Mouse (Mus musculus) midbrain, embryonic 10.5 days (tissue): ENCODE data around the gene Hook2. TPM values are rescaled to one million over a fixed set of nuclear protein-coding genes. Genes with fewer than 3 reads are reported as not detected.

Experiments used
- DNase-seq: peaks from one replicate; pipeline ENCODE4 v3.0.0-alpha.2; 2017; ENCODE audit warnings: low spot score
- H3K27ac ChIP-seq: fragments of 300-500 bp; sonication (generic); replicated peaks from 2 replicates; pipeline ENCODE4 v1.5.1; 2016; ENCODE audit warnings: mild to moderate bottlenecking
- H3K27me3 ChIP-seq: fragments of 300-500 bp; sonication (generic); 2 replicates; pipeline ENCODE4 v1.6.1; 2016; ENCODE audit warnings: low read depth, mild to moderate bottlenecking; ENCODE audit not compliant: poor library complexity, severe bottlenecking
- H3K36me3 ChIP-seq: fragments of 300-500 bp; sonication (generic); 2 replicates; pipeline ENCODE4 v1.6.1; 2016; ENCODE audit warnings: mild to moderate bottlenecking, moderate library complexity
- H3K4me1 ChIP-seq: fragments of 300-500 bp; sonication (generic); 2 replicates; pipeline ENCODE4 v1.6.1; 2016
- H3K4me3 ChIP-seq: fragments of 300-500 bp; sonication (generic); 2 replicates; pipeline ENCODE4 v1.5.1; 2016; ENCODE audit warnings: mild to moderate bottlenecking, moderate library complexity
- H3K9me3 ChIP-seq: fragments of 300-500 bp; sonication (generic); replicated peaks from 2 replicates; pipeline ENCODE4 v1.6.1; 2016; ENCODE audit warnings: mild to moderate bottlenecking
- WGBS: fragments of 180-500 bp; shearing (Covaris S2); methylation state at CpG from one replicate; pipeline ENCODE4 v1.1.7; 2016; 5-methylcytosine and 5-hydroxymethylcytosine counted together
- polyA plus RNA-seq: library from polyadenylated mRNA; unstranded; fragments of >200 nt; fragmentation: Nextera tagmentation; extraction: Ambion mirVana; gene quantifications from 2 replicates; pipeline ENCODE4 v1.2.1, GENCODE M21; 2016

The Hook2 gene
- polyA plus RNA-seq, 1 experiment from 2014 or later, result 18.2 TPM

DNA sequence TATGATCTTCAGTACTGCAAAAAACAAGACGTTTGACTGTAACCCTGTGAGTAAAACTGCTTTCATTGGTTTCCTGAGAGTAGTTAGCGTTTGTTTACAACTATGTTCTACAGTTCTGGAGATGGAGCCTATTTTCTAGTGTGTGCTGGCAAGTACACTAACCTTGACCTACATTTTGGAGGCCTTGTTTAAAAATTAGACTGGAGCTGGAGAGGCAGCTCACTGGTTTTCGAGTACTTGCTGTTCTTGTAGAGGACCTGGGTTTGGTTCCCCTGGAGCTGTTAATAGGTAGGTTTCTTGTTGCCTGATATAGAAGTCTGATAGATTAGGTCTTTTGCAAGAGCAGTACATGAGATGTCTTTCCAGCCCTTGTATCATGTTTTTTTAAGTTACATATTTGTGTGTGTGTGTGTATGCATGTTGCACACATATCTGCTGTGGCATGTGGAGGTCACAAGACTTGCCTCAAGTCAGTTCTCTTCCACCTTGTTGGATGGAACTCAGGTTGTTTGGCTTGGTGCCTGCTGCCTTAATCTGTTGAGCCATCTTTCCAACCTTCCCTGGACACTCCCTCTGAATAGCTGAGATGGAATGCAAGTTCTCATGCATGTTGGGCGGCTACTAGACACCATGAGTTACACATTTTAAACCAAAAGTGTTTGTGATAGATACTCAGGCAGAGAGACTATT, 42.4 kb downstream of the Hook2 start:
- Histone ChIP-seq H3K9me3 (no peaks in the 10 kb centered on the region), H3K27ac (no peak overlapping the region), H3K36me3 (peaks cover 57% of the 10 kb centered on the region), H3K4me3 (no peak overlapping the region), H3K4me1 (peaks cover 37% of the 10 kb centered on the region), H3K27me3 (no peaks in the 10 kb centered on the region)
- 88% methylated on average over 4 of the region's 4 CpGs for WGBS
- no peak for DNase-seq

DNA sequence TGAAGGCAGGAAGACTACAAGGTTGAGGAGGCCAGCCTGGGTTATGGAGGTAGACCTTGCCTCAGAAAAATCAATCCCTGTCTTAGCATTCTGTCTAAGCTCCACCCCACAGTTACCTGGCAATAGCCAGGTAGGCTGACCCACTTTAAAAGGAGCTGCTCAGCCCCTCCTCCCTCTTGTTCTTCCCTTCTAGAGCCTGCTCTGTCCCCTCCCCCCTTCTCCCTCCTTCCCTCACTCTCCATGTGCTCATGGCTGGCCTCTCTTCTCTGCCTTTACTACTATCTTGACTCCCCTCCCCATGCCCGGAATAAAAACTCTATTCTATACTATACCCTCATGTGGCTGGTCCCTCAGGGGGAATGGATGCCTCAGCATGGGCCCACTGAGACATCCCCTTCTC, 43.5 kb downstream of the Hook2 start:
- WGBS, result 71% methylated on average over 1 of the region's 1 CpGs
- peaks cover 37% of the 10 kb centered on the region for H3K4me1 ChIP-seq
- no peaks in the 10 kb centered on the region for H3K27me3 ChIP-seq
- peaks cover 53% of the 10 kb centered on the region for H3K36me3 ChIP-seq
- no peaks in the 10 kb centered on the region for H3K9me3 ChIP-seq
- H3K27ac ChIP-seq, result no peak overlapping the region
- DNase-seq, result no peak
- no peak overlapping the region for H3K4me3 ChIP-seq

DNA sequence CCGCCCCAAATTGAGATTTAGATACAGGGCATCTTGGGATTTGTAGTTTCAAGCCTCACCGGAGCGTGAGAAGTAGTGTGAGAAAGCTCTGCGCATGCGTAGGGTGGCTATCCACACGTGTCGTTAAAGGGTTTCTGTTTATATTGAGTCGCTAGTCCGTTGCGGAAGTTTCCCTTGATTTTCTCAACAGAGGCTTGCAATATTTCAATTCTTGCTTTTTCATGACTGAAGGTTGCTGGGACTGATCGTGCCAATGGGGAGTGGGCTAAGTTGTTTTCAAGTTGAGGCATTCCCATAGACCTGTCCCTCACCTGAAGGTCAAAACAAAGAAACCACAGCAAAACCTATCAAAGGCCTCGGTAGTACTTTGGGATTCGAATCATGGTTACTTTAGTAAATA, 44.4 kb downstream of the Hook2 start:
- 0 out of 2 replicates have a peak overlapping the region, but pooled peaks have one; percentile 17 for H3K27ac ChIP-seq
- 4% methylated on average over 13 of the region's 13 CpGs for WGBS
- no peaks in the 10 kb centered on the region for H3K9me3 ChIP-seq

DNA sequence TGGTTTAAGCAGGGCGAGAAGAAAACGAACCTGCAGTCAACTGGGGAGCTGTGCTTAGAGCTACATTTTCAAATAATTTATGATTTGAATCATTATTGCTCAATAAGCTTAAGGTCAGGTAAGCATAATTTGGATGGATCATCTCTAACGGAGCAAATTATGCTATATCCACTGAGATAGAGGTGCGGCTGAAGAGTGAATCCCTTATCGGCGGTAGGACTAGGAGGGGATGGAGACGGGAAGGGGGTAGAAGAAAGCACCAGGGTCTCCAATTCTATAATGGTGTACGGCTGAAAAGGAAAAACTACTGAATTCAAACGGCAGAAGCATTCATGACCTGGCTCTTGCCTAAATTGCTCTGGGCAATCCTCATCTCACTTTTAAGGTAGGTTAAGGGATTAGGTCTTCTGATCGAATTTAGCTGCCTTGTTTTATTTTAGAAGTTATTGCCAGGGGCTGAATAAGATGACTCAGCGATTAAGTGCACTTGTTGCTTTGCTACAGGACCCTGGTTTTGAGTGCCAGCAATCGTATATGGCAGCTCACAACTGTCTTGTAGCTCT, 44.8 kb downstream of the Hook2 start:
- DNase-seq, result no peak
- Histone ChIP-seq H3K27ac (peak overlapping the region; percentile 99), H3K4me3 (peak overlapping the region; percentile 76), H3K9me3 (no peaks in the 10 kb centered on the region), H3K27me3 (no peaks in the 10 kb centered on the region), H3K4me1 (peaks cover 38% of the 10 kb centered on the region), H3K36me3 (peaks cover 49% of the 10 kb centered on the region)
- 8% methylated on average over 12 of the region's 12 CpGs for WGBS

More for the DNA sequence above, 44.4 kb downstream of the Hook2 start:
- DNase-seq, result peak; percentile 75
- no peaks in the 10 kb centered on the region for H3K27me3 ChIP-seq
- peak overlapping the region; percentile 76 for H3K4me3 ChIP-seq
- H3K4me1 ChIP-seq, result peaks cover 38% of the 10 kb centered on the region
- H3K36me3 ChIP-seq, result peaks cover 49% of the 10 kb centered on the region

DNA sequence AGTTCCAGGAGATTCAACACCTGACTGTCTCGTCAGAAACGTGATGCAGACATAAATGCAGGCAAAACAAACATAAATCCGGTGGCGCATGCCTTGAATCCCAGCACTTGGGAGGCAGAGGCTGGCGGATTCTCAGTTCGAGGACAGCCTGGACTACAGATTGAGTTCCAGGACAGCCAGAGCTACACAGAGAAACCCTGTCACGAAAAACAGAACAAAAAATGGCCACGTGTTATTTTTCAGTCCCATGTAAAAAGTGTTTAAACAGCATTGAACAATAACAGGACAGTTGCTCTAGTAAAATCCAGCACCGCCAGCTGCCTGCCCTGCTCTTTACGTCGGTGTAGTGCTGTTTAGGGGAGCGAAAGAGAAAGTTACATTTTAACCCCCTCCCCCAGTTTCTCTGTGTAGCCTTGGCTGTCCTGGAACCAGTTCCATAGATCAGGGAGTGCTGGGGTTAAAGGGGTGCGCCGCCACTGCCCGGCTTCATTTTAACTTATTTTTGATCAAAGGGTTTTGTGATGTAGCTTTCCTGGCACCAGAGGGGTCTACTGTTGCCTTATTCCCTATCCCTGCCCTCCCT, 45.4 kb downstream of the Hook2 start:
- Histone ChIP-seq H3K4me1 (peaks cover 38% of the 10 kb centered on the region), H3K27me3 (no peaks in the 10 kb centered on the region), H3K4me3 (peak overlapping the region; percentile 76), H3K36me3 (peaks cover 49% of the 10 kb centered on the region), H3K27ac (peak overlapping the region; percentile 99), H3K9me3 (no peaks in the 10 kb centered on the region)
- DNase-seq, result peak; percentile 40
- WGBS, result 1% methylated on average over 15 of the region's 15 CpGs

DNA sequence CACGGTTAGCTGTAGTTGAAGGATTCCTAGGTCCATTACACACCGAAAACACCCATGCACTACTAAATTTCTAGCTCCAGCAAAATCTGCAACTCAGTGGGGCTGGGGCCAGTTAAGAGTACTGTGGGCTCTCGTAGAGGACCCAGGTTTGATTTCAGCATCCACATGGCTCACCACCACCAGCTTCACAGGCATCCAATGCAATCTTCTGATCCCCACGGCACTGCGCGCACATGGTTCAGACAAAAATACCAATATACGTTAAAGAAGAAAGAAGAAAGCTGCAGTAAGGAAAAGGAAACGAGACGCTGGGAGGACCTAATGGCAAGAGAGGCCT, 45.9 kb downstream of the Hook2 start:
- WGBS, result 0% methylated on average over 9 of the region's 9 CpGs
- DNase-seq, result no peak
- Histone ChIP-seq H3K27me3 (no peaks in the 10 kb centered on the region), H3K4me3 (peak overlapping the region; percentile 76), H3K36me3 (peaks cover 50% of the 10 kb centered on the region), H3K27ac (peak overlapping the region; percentile 99), H3K9me3 (no peaks in the 10 kb centered on the region), H3K4me1 (peaks cover 38% of the 10 kb centered on the region)

DNA sequence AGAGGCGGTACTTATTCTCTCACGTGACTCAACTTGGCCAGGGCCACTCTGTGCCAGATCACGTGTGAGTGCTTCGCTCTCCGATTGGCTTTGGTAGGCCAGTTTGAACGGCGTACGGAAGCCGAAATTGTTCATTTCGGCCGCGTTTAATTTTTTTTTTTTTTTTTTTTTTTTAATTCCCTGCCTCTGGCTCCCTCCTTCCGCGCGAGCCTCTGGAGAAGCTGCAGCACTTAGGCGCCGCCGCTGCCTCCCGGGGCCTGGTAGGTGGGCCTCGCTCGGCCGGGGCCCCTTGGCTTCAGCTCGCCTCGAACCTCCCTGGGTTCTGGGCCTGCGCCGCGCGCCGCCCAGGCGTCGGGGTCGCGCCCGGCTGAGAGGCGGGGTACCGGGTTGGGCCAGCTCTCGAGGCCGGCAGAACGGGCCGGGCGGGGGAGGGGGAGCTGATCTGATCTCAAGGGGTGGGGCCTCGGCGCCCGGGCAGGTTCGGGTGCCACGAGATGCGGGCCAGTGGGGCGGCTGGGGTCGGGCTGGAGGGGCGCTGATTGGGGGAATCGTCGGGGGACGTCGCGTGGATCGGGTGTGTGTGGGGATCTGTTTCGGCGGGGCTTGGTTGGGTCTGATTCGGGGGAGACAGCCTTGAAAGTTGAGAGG, 46.4 kb downstream of the Hook2 start, which contains the start of gene Tnpo2:
Gene Tnpo2 (plus strand): TSS at position 198 of the 648 bp plus-strand sequence.
- H3K4me3 ChIP-seq, result peak within 1 kb of the TSS; percentile 76
- under 1% methylated on average over 58 of the region's 59 CpGs for WGBS
- H3K27me3 ChIP-seq, result no peaks in the 10 kb centered on the region
- peak within 1 kb of the TSS; percentile 99 for H3K27ac ChIP-seq
- peaks cover 38% of the 10 kb centered on the region for H3K4me1 ChIP-seq
- H3K36me3 ChIP-seq, result peaks cover 50% of the 10 kb centered on the region
- no peaks in the 10 kb centered on the region for H3K9me3 ChIP-seq
- DNase-seq, result peak; percentile 90

DNA sequence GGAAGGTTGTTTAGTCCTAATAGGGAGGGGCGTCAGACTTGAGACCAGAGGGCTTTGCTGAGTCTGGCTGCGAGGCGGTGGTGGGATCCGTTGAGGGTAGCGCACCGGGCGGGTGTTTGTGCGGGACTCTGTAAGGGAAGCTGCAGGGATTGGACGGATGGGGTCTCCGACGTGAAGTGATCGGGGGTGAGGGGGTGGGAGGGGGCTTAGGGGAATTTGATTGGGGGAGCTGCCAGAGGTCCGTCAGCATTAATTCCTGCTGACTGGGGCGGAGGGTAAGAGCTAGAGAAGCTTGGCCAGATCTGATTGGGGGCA, 46.9 kb downstream of the Hook2 start:
- no peak for DNase-seq
- peak overlapping the region; percentile 99 for H3K27ac ChIP-seq
- peaks cover 50% of the 10 kb centered on the region for H3K36me3 ChIP-seq
- peak overlapping the region; percentile 76 for H3K4me3 ChIP-seq
- under 1% methylated on average over 14 of the region's 14 CpGs for WGBS
- no peaks in the 10 kb centered on the region for H3K27me3 ChIP-seq
- H3K4me1 ChIP-seq, result peaks cover 38% of the 10 kb centered on the region
- no peaks in the 10 kb centered on the region for H3K9me3 ChIP-seq

DNA sequence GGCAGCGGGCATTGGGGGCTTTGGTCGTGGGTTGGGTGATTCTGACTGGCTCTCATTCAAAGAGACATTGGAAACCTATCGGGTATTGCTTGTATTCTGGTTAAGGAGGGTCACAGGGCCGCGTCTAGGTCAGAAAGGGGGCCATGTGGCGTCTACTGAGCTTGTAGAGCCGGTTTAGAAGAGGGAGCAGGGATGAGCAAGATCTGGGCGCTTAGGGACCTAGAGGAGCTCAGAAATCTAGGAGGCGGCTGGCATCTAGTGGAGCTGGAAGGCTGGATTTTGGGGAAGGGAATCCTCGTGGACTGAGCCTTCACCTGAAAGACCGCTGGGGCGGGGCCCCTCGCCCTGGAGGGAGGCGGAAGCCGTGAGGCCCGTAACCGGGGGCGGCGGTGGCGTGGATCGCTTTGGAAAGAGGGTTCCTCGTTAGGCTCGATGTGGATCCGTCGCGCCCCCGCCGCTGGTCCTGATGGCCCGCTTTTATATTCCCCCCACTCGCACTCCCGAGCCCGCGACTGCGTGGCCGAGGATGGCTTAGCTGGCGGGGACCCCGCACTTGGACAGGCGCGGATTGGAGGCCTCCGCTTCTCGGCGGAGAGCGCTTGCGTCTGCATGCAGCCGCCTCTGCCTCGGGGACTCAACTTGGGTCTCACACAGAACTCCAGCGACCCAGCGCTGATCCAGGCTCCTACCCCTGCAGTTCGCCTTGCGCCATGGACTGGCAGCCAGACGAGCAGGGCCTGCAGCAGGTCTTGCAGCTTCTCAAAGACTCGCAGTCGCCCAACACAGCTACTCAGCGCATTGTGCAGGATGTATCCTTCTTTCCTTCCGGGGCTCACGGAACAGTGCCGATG, 47.5 kb downstream of the Hook2 start:
- Histone ChIP-seq H3K4me1 (peaks cover 38% of the 10 kb centered on the region), H3K27me3 (no peaks in the 10 kb centered on the region), H3K27ac (peak overlapping the region; percentile 99), H3K4me3 (peak overlapping the region; percentile 76), H3K9me3 (no peaks in the 10 kb centered on the region), H3K36me3 (peaks cover 50% of the 10 kb centered on the region)
- peak; percentile 68 for DNase-seq
- 1% methylated on average over 57 of the region's 57 CpGs for WGBS

DNA sequence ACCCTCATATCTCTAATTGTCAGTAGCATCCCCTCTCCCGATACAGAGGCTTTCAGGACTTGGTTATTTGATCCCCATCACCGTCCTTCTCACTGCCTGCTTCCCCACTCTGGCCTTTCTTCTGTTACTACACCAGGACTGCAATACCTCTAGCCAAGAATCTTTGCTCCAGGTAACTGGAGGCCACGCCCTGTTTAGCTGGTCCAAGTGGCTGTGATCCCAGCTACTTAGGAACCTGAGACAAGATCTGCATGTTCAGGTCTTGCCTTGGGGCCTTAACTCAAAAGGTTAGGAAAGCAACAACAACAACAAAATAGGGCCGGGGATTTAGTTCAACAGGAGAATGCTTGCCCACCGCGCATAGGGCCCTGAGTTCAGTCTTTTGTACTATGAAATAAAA, 53.2 kb downstream of the Hook2 start:
- H3K4me3 ChIP-seq, result no peak overlapping the region
- no peaks in the 10 kb centered on the region for H3K27me3 ChIP-seq
- H3K4me1 ChIP-seq, result peaks cover 10% of the 10 kb centered on the region
- peaks cover 93% of the 10 kb centered on the region for H3K36me3 ChIP-seq
- no peak for DNase-seq
- H3K9me3 ChIP-seq, result no peaks in the 10 kb centered on the region
- H3K27ac ChIP-seq, result no peak overlapping the region
- 93% methylated on average over 6 of the region's 6 CpGs for WGBS
